Mouse (Mus musculus): ENCODE data around the gene Ifi47. TPM values are rescaled to one million over a fixed set of nuclear protein-coding genes. Genes with fewer than 3 reads are reported as not detected.

The Ifi47 gene
- total and polyA plus RNA-seq, 3 experiments, result 2.3 to 6.2 (median 2.7) TPM

- Histone ChIP-seq H3K79me2 (replicated peaks; ENCODE audit: control insufficient read depth, extremely low read depth, insufficient read depth, poor library complexity, severe bottlenecking) (no peaks in the 10 kb centered on the region), H3K4me1 (ENCODE audit: control insufficient read depth in 1 of 2, insufficient read depth in 2 of 2) (peaks cover 5 to 59% of the 10 kb centered on the region in 2 experiments), H3K9ac (ENCODE audit: insufficient read depth, low read depth) (no peak overlapping the region), H3K27me3 (replicated peaks) (no peaks in the 10 kb centered on the region), H3K4me3 (replicated peaks in 1 of 3; ENCODE audit: low read depth in 2 of 3, low read length in 2 of 3, poor library complexity in 1 of 3) (no peak overlapping the region), H3K36me3 (replicated peaks in 1 of 2; ENCODE audit: control insufficient read depth in 1 of 2, insufficient read depth in 1 of 2, low read length in 1 of 2) (no peaks in the 10 kb centered on the region), H3K9me3 (replicated peaks; ENCODE audit: low read length) (no peaks in the 10 kb centered on the region), H3K27ac (ENCODE audit: insufficient read depth, low read depth) (no peak overlapping the region), H3K4me2 (ENCODE audit: insufficient read depth, low read depth, poor library complexity, severe bottlenecking) (no peak overlapping the region)
- dilution Hi-C loops (cut with MboI; ENCODE audit: extremely low pct_ligation_motif_present, extremely low pct_unique_long_range_greater_than_20kb, low sequenced_read_pairs) (no loop called here), in situ Hi-C loops (cut with MboI; ENCODE audit: low pct_ligation_motif_present, low pct_unique_long_range_greater_than_20kb, low sequenced_read_pairs) (no loop called here)
- TF ChIP-seq SMC3 (IDR thresholded peaks at IDR 0.05; ENCODE audit: low read depth, low read length), result no peak
- no peak for TF ChIP-seq MEF2A (IDR thresholded peaks at IDR 0.05; ENCODE audit: borderline replicate concordance, low read depth, low read length)
- TF ChIP-seq CHD1 (IDR thresholded peaks at IDR 0.05; ENCODE audit: low read depth, low read length), result no peak
- no peak for TF ChIP-seq ZC3H11A (IDR thresholded peaks at IDR 0.05; ENCODE audit: low read depth, low read length)
- TF ChIP-seq JUN (IDR thresholded peaks at IDR 0.05; ENCODE audit: insufficient read depth, low read depth, low read length), result no peak
- no peak for TF ChIP-seq JUND (conservative IDR thresholded peaks at IDR 0.05; ENCODE audit: low read depth, low read length)
- TF ChIP-seq POLR2A (IDR thresholded peaks at IDR 0.05; ENCODE audit: low read depth, low read length), result no peak
- no peak for TF ChIP-seq MAFK (IDR thresholded peaks at IDR 0.05; ENCODE audit: insufficient replicate concordance, low read length)
- no peak for TF ChIP-seq MXI1 (IDR thresholded peaks at IDR 0.05; ENCODE audit: low read depth, low read length)
- no peak for TF ChIP-seq POLR2AphosphoS2 (IDR thresholded peaks at IDR 0.05; ENCODE audit: low read depth, low read length)
- TF ChIP-seq CTCF (conservative IDR thresholded peaks at IDR 0.05 in 1 of 2, IDR thresholded peaks at IDR 0.05 in 1 of 2; ENCODE audit: low read depth in 2 of 2, low read length in 2 of 2), result no peak
- no peak for TF ChIP-seq E2F4 (IDR thresholded peaks at IDR 0.05; ENCODE audit: insufficient replicate concordance, low read depth, low read length)
- no peak for TF ChIP-seq NELFE (IDR thresholded peaks at IDR 0.05; ENCODE audit: low read depth, low read length)
- no peak for TF ChIP-seq GABPA (IDR thresholded peaks at IDR 0.05; ENCODE audit: insufficient replicate concordance, low read depth, low read length)
- TF ChIP-seq ETS1 (conservative IDR thresholded peaks at IDR 0.05; ENCODE audit: low read depth, low read length), result no peak
- no peak for TF ChIP-seq RCOR1 (conservative IDR thresholded peaks at IDR 0.05; ENCODE audit: low read depth, low read length)
- TF ChIP-seq CHD2 (IDR thresholded peaks at IDR 0.05; ENCODE audit: low read length), result no peak
- TF ChIP-seq BHLHE40 (IDR thresholded peaks at IDR 0.05; ENCODE audit: low read depth, low read length), result no peak
- TF ChIP-seq ZMIZ1 (IDR thresholded peaks at IDR 0.05; ENCODE audit: low read depth, low read length), result no peak
- no peak for DNase-seq (ENCODE audit: extremely low read depth)
Measured at GRCm38 (mm10) chr11:49083146-49083545, 6.8 kb downstream of the Ifi47 start.

GRCm38 (mm10) chr11:49083808-49084207 lies 7.4 kb downstream of the Ifi47 start:
- no peak for DNase-seq (ENCODE audit: extremely low read depth)
- Histone ChIP-seq H3K9me3 (replicated peaks; ENCODE audit: low read length) (no peaks in the 10 kb centered on the region), H3K27ac (ENCODE audit: insufficient read depth, low read depth) (no peak overlapping the region), H3K27me3 (replicated peaks) (no peaks in the 10 kb centered on the region), H3K4me2 (ENCODE audit: insufficient read depth, low read depth, poor library complexity, severe bottlenecking) (no peak overlapping the region), H3K4me1 (ENCODE audit: control insufficient read depth in 1 of 2, insufficient read depth in 2 of 2) (peaks cover 5 to 65% of the 10 kb centered on the region in 2 experiments), H3K36me3 (replicated peaks in 1 of 2; ENCODE audit: control insufficient read depth in 1 of 2, insufficient read depth in 1 of 2, low read length in 1 of 2) (no peaks in the 10 kb centered on the region), H3K4me3 (replicated peaks in 1 of 3; ENCODE audit: low read depth in 2 of 3, low read length in 2 of 3, poor library complexity in 1 of 3) (no peak overlapping the region), H3K9ac (ENCODE audit: insufficient read depth, low read depth) (no peak overlapping the region), H3K79me2 (replicated peaks; ENCODE audit: control insufficient read depth, extremely low read depth, insufficient read depth, poor library complexity, severe bottlenecking) (no peaks in the 10 kb centered on the region)
- in situ Hi-C loops (cut with MboI; ENCODE audit: low pct_ligation_motif_present, low pct_unique_long_range_greater_than_20kb, low sequenced_read_pairs) (no loop called here), dilution Hi-C loops (cut with MboI; ENCODE audit: extremely low pct_ligation_motif_present, extremely low pct_unique_long_range_greater_than_20kb, low sequenced_read_pairs) (no loop called here)
- TF ChIP-seq CHD2 (IDR thresholded peaks at IDR 0.05; ENCODE audit: low read length) (no peak), TCF12 (IDR thresholded peaks at IDR 0.05; ENCODE audit: low read depth, low read length) (no peak), MEF2A (IDR thresholded peaks at IDR 0.05; ENCODE audit: borderline replicate concordance, low read depth, low read length) (no peak), MAZ (IDR thresholded peaks at IDR 0.05; ENCODE audit: low read depth, low read length) (no peak), UBTF (IDR thresholded peaks at IDR 0.05; ENCODE audit: low read depth, low read length) (no peak), HCFC1 (IDR thresholded peaks at IDR 0.05; ENCODE audit: low read depth, low read length) (no peak), SIN3A (IDR thresholded peaks at IDR 0.05; ENCODE audit: low read length) (no peak)

Measured in CH12.LX (cell line).